Mouse (Mus musculus) left cerebral cortex, adult 9 months (tissue): ENCODE measurements around the gene Gm10230.
"Not testable (repeated sequence)": the region's sequence is repeated elsewhere in the genome, so short reads cannot be mapped to it uniquely, and the experiment has no call there.

Source experiments
- DNase-seq, 2 experiments: peaks; one replicate each; pipeline ENCODE4 v3.0.0; 2022; ENCODE audit warnings: low spot score in 2 of 2

Gm10230 gene

DNA sequence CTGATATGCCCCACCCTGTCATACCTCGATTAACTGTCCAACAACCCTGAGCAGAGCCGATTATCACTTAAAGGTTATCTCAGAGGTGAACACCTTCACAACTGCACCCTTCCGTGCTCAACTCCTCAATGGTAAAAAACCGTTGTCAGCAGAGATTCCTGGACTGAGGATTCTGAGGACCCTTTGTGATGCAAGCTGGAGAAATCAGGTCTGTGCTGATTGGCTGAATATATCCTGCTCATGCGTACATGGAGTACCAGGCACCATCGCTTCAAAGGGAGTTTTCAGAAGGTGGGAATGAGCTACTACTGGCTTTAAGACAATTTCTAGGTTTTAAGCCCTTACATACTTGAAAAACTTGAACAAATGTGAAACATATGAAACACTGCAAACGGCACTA, at the start of gene Gm10230:
Gene Gm10230 (minus strand): TSS at position 101 of the 400 bp plus-strand sequence.
- not testable (repeated sequence) for DNase-seq
